Mouse (Mus musculus): ENCODE measurements around the gene Cd300lg. TPM values are rescaled to one million over a fixed set of nuclear protein-coding genes. Genes with fewer than 3 reads are reported as not detected.

The Cd300lg gene
- polyA plus RNA-seq, 1 experiment from 2014 or later, result 0.49 TPM

DNA sequence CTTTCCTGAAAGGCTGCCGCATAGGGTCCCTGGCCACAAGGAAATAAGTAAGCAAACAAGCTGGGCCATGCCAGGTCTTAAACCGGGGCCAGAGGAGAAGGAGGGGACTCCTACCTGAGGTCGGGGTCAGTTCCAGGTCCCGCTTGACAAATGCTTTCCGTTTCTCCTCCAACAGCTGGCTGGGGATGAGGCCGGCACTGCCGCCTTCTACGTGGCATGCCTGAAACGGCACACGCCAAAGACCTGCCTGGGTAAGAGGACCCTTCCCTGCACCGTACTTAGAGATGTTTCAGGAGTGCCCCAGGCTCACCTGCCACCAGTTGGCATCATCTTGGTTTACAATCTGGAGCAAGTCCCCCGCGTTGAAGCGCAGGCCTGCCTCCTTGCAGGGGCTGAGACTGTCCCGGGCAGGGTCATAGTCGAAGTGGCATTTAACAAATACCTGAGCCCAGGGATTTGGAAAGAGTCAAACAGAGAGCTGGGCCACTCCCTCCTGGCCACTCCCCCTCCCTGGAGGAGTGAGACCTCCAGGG is 20.7 kb downstream of the Cd300lg start:
- Histone ChIP-seq H3K4me1 (peaks cover 7% of the 10 kb centered on the region; the same call in 1 of the 2 replicates), H3K9ac (no peak overlapping the region), H3K4me2 (replicated peaks) (peak overlapping the region; percentile 74; the same call in 1 of the 2 replicates), H3K27ac (no peak overlapping the region), H3K36me3 (peaks cover 45% of the 10 kb centered on the region), H3K9me3 (no peaks in the 10 kb centered on the region), H3K4me3 (no peak overlapping the region), H3K27me3 (replicated peaks) (peaks cover 17% of the 10 kb centered on the region)
- no peak for ATAC-seq (ENCODE audit: low FRiP score, low read depth)
- 24% methylated on average over 16 of the region's 16 CpGs for WGBS

DNA sequence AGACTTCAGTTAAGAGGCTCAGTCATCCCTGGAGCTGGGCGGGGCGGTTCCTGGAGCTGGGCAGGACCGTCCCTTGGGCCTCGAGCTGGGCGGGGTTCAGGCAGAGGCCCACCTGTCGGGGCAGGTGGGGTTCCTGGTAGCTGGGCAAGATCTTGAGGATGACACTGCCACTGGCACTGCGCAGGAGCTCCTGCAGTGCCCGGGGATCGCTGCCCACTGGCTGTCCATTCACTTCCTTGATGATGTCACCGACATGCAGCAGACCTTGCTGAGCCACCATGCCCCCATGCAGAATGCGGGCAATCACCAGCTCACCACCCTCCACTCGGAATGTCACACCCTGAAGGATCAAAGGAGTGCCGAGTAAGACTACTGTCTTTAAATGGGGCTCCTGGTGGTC is 21.8 kb downstream of the Cd300lg start:
- ATAC-seq (ENCODE audit: low FRiP score, low read depth), result no peak
- no peak overlapping the region for H3K4me2 ChIP-seq (replicated peaks)

DNA sequence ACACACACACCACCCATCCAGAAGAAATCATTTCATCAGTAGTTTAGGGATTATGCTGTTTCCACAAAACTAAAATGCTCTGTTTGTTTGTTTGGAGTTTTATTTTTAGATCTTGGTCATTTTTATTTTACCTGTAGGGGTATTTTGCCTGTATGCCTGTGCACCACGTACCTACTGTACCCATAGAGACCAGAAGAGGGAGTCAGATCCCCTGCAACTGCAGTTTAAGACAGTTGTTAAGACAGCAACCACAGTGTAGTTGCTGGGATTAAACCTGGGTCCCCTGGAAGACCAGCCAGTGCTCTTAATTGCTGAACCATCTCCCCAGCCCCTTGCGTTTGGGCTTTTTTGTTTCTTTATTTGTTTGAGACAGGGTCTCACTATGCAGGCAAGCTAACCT is 27.7 kb downstream of the Cd300lg start:
- Histone ChIP-seq H3K36me3 (peaks cover 3% of the 10 kb centered on the region; the same call in 1 of the 2 replicates), H3K4me1 (peaks cover 15% of the 10 kb centered on the region), H3K4me3 (no peak overlapping the region), H3K4me2 (replicated peaks) (no peak overlapping the region), H3K9me3 (no peaks in the 10 kb centered on the region), H3K9ac (no peak overlapping the region), H3K27me3 (replicated peaks) (no peaks in the 10 kb centered on the region), H3K27ac (no peak overlapping the region)
- WGBS, result 18% methylated on average over 2 of the region's 2 CpGs
- no peak for ATAC-seq (ENCODE audit: low FRiP score, low read depth)

More for the DNA sequence above, 21.8 kb downstream of the Cd300lg start:
- peaks cover 45% of the 10 kb centered on the region for H3K36me3 ChIP-seq
- no peaks in the 10 kb centered on the region for H3K9me3 ChIP-seq
- H3K27me3 ChIP-seq (replicated peaks), result peaks cover 17% of the 10 kb centered on the region
- WGBS, result 75% methylated on average over 13 of the region's 13 CpGs
- H3K4me3 ChIP-seq, result no peak overlapping the region
- no peak overlapping the region for H3K9ac ChIP-seq
- peaks cover 15% of the 10 kb centered on the region; the same call in 1 of the 2 replicates for H3K4me1 ChIP-seq
- no peak overlapping the region for H3K27ac ChIP-seq

DNA sequence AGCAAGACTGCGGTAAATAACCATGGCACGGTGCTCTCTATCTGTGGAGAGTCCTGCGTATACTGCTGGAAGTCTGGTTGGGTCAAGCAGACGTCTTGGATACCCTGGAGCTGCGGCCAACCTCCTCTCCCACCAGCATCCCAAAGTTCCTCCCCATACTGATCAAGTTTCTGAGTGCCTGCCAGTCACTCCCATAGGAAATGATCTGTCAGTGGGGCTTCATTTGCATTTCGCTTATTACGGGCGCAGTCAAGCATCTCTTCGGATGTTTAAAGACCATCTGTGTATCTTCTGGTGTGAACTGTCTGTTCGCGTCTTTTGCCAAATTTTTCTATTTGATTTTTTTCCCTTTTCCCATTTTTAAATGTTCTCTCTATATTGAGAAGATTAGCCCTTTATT is 28.3 kb downstream of the Cd300lg start:
- no peaks in the 10 kb centered on the region for H3K27me3 ChIP-seq (replicated peaks)
- WGBS, result 53% methylated on average over 11 of the region's 11 CpGs
- no peak overlapping the region for H3K4me3 ChIP-seq
- peaks cover 15% of the 10 kb centered on the region for H3K4me1 ChIP-seq
- H3K27ac ChIP-seq, result no peak overlapping the region
- no peaks in the 10 kb centered on the region; the same call in 1 of the 2 replicates for H3K36me3 ChIP-seq
- H3K9me3 ChIP-seq, result no peaks in the 10 kb centered on the region
- H3K4me2 ChIP-seq (replicated peaks), result no peak overlapping the region
- H3K9ac ChIP-seq, result no peak overlapping the region
- no peak for ATAC-seq (ENCODE audit: low FRiP score, low read depth)

DNA sequence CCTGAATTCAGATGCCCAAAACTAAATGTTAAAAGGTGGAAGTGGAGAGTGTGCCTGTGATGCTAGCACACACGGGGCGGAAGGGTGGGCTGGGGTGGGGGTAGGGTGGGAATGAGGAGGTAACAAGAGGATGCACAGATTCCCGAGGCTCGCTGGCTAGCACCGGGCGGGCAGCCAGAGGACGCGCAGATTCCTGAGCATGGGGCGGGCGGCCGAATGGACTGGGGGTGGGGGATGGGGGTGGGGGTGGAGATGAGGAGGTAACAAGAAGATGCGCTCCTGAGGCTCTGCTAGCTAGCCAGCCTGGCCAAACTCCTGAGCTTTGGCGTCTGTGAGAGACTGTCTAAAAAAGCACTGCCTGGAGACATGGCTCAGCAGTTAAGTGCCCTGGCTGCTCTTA is 29.1 kb downstream of the Cd300lg start:
- no peak for ATAC-seq (ENCODE audit: low FRiP score, low read depth)
- no peak overlapping the region for H3K9ac ChIP-seq
- H3K36me3 ChIP-seq, result no peaks in the 10 kb centered on the region; the same call in 1 of the 2 replicates
- H3K27ac ChIP-seq, result no peak overlapping the region
- no peaks in the 10 kb centered on the region for H3K27me3 ChIP-seq (replicated peaks)
- no peak overlapping the region for H3K4me3 ChIP-seq
- peak overlapping the region; percentile 32 for H3K4me2 ChIP-seq (replicated peaks)
- H3K4me1 ChIP-seq, result peaks cover 15% of the 10 kb centered on the region
- H3K9me3 ChIP-seq, result no peaks in the 10 kb centered on the region
- WGBS, result 3% methylated on average over 13 of the region's 13 CpGs

DNA sequence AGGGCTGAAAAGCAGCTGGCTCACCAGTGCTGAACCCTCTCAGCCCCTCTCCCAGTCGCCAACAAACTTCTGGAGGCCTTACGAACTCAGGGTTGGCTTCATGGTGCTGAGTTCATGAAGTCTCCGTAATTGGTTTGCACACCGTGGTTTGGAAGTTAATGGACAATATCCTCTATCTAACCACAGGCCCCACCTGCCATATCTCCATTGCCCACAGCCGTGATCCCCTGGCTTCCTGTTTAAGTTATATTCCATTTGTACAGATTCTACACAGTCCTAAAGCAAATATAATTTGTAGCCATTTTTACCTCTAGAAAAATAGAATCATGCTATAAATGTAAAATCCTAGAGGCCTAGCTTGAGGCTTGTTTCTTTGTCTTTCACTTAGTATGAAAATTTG is 31.4 kb downstream of the Cd300lg start:
- no peaks in the 10 kb centered on the region for H3K9me3 ChIP-seq
- H3K9ac ChIP-seq, result no peak overlapping the region
- H3K27ac ChIP-seq, result no peak overlapping the region
- no peak overlapping the region for H3K4me2 ChIP-seq (replicated peaks)
- no peak overlapping the region for H3K4me3 ChIP-seq
- no peaks in the 10 kb centered on the region for H3K27me3 ChIP-seq (replicated peaks)
- ATAC-seq (ENCODE audit: low FRiP score, low read depth), result no peak
- peaks cover 8% of the 10 kb centered on the region; the same call in 1 of the 2 replicates for H3K36me3 ChIP-seq
- H3K4me1 ChIP-seq, result peaks cover 7% of the 10 kb centered on the region
- 79% methylated on average over 5 of the region's 5 CpGs for WGBS

DNA sequence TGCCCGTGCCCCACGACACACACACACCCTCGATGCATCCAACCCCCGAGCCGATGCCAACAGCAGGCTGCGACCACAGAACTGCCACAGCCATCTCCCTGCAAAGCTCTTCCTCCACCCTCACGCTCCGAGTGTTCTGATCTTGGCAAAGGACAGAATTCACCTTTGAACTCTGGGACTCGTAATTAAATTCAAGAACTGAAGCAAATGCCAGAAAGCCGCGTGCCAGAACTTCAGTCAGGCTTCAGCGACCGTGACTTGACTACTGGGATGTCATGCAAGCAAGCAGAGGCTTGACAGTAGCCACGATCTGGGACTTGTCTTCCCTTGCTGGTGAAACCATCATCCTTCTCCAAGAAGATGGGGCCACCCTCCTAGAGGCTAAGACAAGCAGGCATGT is 32.4 kb downstream of the Cd300lg start:
- peaks cover 14% of the 10 kb centered on the region for H3K36me3 ChIP-seq
- no peaks in the 10 kb centered on the region for H3K9me3 ChIP-seq
- no peaks in the 10 kb centered on the region for H3K27me3 ChIP-seq (replicated peaks)
- no peak overlapping the region for H3K9ac ChIP-seq
- no peak for ATAC-seq (ENCODE audit: low FRiP score, low read depth)
- H3K27ac ChIP-seq, result no peak overlapping the region
- no peak overlapping the region for H3K4me3 ChIP-seq
- peaks cover 6% of the 10 kb centered on the region for H3K4me1 ChIP-seq
- WGBS, result 82% methylated on average over 14 of the region's 14 CpGs
- H3K4me2 ChIP-seq (replicated peaks), result no peak overlapping the region

DNA sequence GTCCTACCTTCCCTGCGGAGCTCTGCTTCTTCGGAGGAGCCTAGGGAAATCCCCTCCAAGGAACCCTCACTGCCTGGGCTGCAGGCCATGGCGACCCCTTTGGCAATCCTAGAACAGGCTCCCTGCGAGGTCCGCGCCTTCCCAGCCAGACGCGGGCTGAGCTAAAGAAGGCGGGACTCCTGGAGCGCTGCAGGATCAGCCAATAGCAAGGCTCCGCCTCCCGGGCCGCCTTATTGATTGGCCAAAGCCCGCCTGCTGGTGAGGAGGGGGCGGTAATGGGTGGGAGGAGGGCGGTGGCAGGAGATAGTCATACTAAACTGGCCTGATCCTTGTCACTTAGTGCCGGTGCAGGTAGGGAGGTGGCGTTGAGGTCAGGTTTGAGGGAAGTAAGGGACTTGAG is 41.0 kb downstream of the Cd300lg start:
- WGBS, result under 1% methylated on average over 18 of the region's 18 CpGs
- no peak overlapping the region for H3K27ac ChIP-seq
- H3K4me2 ChIP-seq (replicated peaks), result peak overlapping the region; percentile 83
- H3K36me3 ChIP-seq, result peaks cover 27% of the 10 kb centered on the region
- H3K4me1 ChIP-seq, result peaks cover 46% of the 10 kb centered on the region
- H3K4me3 ChIP-seq, result peak overlapping the region; percentile 34
- ATAC-seq (ENCODE audit: low FRiP score, low read depth), result peak; percentile 79
- H3K27me3 ChIP-seq (replicated peaks), result no peaks in the 10 kb centered on the region
- no peaks in the 10 kb centered on the region for H3K9me3 ChIP-seq
- peak overlapping the region; percentile 51 for H3K9ac ChIP-seq

DNA sequence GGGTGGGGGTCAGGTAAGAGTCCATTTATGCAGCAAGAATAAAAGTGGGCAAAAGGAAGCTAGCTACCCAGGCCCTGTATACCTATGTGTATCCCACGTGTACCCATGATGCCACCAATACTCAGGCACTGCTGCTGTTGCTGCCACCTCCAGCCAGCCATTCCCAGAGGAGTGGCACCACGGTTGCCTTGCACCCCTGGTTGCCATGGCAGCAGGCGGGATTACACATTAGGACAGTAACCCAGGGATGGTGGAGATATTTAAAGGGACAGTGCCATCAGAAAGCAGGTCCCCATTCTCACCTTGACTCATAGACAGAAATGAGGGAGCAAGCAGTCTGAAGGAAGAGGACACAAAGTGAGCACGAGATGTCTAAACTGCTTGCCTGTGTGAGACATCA is 41.9 kb downstream of the Cd300lg start:
- peaks cover 46% of the 10 kb centered on the region for H3K4me1 ChIP-seq

DNA sequence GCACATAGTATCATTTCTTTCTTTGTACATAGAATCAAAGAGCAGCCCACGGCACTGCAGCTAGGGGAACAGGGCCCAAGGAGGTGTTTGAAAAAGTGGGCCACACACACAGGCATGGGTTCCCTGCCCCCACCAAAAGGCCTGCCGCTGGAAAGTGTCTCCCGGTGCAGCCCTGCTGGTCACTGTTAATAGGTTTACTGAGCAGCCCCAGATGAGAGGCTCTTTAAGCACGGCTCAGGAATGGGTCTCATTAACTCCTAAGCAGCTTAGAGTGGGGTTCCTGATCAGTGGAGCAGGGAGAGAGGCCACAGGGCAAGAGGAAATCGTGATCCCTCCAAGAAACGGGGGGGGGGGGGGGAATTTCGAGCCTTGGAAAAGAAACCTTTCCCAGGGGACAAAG is 42.9 kb downstream of the Cd300lg start:
- H3K36me3 ChIP-seq, result peaks cover 17% of the 10 kb centered on the region
- no peak overlapping the region for H3K27ac ChIP-seq
- no peaks in the 10 kb centered on the region for H3K9me3 ChIP-seq
- H3K27me3 ChIP-seq (replicated peaks), result no peaks in the 10 kb centered on the region
- no peak for ATAC-seq (ENCODE audit: low FRiP score, low read depth)
- 63% methylated on average over 7 of the region's 7 CpGs for WGBS
- H3K4me2 ChIP-seq (replicated peaks), result no peak overlapping the region
- no peak overlapping the region for H3K4me3 ChIP-seq
- no peak overlapping the region for H3K9ac ChIP-seq
- peaks cover 54% of the 10 kb centered on the region for H3K4me1 ChIP-seq

More for the DNA sequence above, 41.9 kb downstream of the Cd300lg start:
- Histone ChIP-seq H3K9ac (no peak overlapping the region), H3K9me3 (no peaks in the 10 kb centered on the region), H3K27me3 (replicated peaks) (no peaks in the 10 kb centered on the region), H3K36me3 (peaks cover 20% of the 10 kb centered on the region), H3K4me2 (replicated peaks) (peak overlapping the region; percentile 83), H3K27ac (no peak overlapping the region), H3K4me3 (no peak overlapping the region)
- WGBS, result 49% methylated on average over 4 of the region's 4 CpGs
- no peak for ATAC-seq (ENCODE audit: low FRiP score, low read depth)

DNA sequence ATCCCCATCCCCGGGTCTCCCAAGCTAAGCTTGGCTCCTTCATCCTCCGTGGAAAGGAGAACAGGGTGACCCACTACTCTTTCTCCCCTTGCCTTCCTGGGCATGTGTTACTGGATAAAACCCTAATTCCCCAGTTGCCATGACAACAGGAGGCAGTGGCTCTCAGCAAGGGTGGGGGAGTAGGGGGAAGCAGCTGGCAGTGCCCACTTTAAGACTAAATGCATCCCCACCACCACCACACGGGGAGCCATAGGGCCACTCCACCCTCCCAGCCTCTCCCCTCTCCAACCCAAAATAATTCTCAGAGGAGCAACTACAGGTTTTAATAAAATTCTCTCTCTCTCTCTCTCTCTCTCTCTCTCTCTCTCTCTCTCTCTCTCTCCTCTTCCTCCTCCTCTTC is 45.0 kb downstream of the Cd300lg start:
- H3K27me3 ChIP-seq (replicated peaks), result no peaks in the 10 kb centered on the region
- no peaks in the 10 kb centered on the region for H3K9me3 ChIP-seq
- peak overlapping the region; percentile 84; the same call in 1 of the 2 replicates for H3K27ac ChIP-seq
- H3K36me3 ChIP-seq, result peaks cover 4% of the 10 kb centered on the region; the same call in 1 of the 2 replicates
- peak overlapping the region; percentile 70 for H3K4me3 ChIP-seq
- H3K4me1 ChIP-seq, result peaks cover 51% of the 10 kb centered on the region
- WGBS, result 15% methylated on average over 3 of the region's 3 CpGs
- peak overlapping the region; percentile 73 for H3K9ac ChIP-seq
- peak overlapping the region; percentile 77 for H3K4me2 ChIP-seq (replicated peaks)
- no peak for ATAC-seq (ENCODE audit: low FRiP score, low read depth)

DNA sequence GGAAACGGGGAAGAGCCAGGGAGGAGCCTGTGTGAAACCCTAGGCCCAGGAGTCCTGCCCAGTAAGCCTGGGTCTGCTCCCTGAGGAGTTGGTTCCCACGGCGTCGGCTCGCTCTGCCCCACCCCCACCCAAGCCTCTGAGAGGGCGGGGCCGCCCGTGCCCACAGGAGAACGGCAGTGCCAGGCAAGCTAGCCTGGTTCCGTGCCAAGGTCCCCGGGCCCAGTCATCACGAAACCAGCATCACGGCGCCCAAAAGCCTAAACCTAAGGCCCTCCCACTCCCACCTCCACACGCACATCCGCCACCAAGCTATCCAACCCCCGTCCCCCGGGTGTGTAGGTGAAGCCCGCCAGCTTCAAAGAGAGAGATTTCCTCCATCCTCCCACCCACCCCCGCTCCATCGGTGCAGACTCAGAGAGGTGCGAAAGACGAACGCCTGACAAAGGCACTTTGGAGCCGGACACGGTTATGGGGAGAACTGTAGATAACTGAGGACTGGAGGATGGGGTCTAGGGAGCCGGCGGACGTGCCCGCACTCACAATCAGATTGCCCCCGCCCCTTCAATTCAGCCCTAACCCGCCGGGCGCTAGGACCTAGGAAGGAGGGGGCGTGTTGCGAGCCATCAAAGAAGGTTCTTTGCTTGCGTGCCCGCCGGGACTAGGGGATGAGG is 45.9 kb downstream of the Cd300lg start:
- under 1% methylated on average over 39 of the region's 39 CpGs for WGBS
- peaks cover 42% of the 10 kb centered on the region for H3K4me1 ChIP-seq

More for the DNA sequence above, 45.9 kb downstream of the Cd300lg start:
- Histone ChIP-seq H3K9me3 (no peaks in the 10 kb centered on the region), H3K27me3 (replicated peaks) (no peaks in the 10 kb centered on the region), H3K4me2 (replicated peaks) (peak overlapping the region; percentile 77), H3K4me3 (peak overlapping the region; percentile 70), H3K36me3 (peaks cover 4% of the 10 kb centered on the region; the same call in 1 of the 2 replicates), H3K9ac (peak overlapping the region; percentile 73), H3K27ac (peak overlapping the region; percentile 84)
- ATAC-seq (ENCODE audit: low FRiP score, low read depth), result peak; percentile 83
